Mouse (Mus musculus): ENCODE data around the gene Gm45213.

Gm45213 gene

DNA sequence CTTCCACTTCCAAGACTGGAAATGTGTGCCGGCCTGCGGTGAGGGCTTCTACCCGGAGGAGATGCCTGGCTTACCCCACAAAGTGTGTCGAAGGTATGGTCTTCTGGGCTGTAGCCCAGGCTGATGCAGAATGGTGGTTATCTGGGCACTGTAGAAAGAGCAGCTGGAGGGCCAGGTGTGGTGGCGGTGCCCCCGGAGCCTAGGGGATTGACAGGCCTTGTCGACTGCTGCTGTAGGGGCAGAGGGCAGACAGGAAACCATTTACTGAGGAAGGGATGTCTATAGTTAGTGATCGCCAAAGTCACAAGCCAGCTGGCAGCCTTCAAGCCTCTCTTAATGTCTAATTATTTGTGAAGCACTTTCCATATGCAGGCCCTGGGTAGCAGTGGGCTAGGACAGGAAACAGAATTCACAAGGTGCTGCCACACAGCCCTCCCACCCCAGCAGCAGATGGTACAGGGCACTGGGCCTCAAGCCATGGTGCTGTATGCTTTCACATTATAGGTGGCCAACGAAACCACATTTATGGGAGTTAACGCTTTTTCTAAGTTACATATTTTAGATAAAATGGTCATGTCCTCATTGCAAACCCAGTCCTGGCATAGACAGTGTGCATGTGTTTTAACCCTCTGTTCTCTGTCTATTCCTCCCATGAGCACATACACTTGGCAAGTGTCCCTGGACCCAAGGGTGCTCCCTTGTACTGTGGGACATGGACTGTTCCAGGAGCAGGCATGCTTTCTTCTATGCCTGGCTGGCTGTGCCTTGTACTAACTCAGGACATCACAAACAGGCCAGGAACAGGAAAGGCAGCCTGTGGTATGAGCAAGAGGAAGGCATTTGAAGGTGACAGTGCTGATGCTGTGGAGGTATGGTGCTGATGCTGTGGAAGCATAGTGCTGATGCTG, at the start of gene Gm45213:
TSS of gene Gm45213 (plus strand) at position 51 of the 908 bp plus-strand sequence.
- DNase-seq (ENCODE audit: low read depth, low spot score) = peak; percentile 93

DNA sequence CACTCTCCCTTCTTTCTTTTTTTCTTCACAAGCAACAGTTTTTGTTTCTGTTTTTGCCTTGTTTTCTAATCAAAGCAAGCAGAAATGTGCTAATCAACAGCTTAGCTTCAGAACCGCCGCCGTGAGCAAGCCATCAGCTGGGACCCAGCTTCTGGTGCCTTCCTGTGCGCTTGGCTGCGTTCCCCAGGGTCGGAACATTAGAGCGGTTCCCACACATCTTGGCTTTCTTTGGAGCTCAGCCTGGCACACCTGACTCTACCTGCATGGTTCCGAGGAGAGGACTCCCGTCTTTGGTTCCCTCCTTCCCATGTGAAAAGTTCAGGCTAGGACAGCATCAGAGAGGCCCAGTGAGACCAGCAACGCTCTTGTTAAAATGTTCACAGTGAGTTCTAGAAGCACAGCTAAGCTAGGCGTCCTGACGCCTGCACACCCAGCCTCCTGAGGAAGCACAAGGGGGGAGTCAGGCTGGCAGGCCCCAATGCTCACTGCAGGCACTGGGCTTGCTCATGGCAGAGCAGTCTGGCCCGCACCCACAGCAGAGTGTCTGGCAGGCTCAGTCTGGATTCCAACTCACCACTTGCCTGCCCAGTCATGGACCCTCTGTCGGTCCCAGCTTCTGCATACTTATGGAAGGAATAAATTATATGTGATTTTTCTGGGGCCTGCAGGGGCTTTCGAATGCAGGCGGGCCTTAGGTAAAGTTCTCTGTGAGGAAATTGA, 42.2 kb upstream of the Gm45213 start:
- DNase-seq (ENCODE audit: low read depth, low spot score) = peak; percentile 41

DNA sequence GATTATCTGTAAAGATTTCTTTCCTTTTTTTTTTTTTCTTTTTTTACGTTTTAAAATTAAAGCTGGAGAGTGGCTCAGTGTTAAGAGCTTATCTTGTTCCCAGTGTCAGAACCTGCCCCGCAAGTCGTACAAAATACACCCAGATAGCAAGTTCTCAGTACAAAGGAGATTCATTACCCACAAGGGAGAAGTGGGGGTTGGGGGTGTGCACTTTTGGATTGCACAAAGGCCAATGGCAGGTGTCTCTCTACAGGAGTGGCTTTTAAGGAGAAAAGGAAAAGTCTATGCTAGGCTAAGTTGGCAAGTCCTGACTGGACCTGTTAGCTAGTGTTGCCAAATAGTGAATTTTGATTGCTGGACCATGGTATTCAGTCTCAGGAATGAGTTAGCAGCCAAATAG, 41.6 kb upstream of the Gm45213 start:
- no peak for DNase-seq (ENCODE audit: low read depth, low spot score)

DNA sequence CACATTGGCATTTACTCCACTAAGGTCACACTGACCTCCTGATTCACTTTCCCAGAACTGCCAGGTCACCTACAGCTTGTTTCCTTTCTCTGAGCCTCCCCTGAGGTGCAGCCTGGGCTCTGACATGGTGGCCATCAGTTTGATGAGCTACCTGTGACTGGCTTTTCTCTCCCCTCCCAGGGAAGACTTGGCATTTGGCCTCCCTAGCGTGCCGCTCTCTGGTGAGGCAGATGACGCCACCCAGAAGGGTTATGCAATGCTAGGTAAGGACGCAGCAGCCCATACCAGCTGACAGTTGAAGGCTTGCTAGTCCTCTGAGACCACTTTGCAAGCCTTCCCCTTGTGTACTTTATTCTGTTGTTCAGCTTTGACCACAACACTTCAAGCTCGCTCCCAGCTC, 40.0 kb upstream of the Gm45213 start:
- no peak for DNase-seq (ENCODE audit: low read depth, low spot score)

DNA sequence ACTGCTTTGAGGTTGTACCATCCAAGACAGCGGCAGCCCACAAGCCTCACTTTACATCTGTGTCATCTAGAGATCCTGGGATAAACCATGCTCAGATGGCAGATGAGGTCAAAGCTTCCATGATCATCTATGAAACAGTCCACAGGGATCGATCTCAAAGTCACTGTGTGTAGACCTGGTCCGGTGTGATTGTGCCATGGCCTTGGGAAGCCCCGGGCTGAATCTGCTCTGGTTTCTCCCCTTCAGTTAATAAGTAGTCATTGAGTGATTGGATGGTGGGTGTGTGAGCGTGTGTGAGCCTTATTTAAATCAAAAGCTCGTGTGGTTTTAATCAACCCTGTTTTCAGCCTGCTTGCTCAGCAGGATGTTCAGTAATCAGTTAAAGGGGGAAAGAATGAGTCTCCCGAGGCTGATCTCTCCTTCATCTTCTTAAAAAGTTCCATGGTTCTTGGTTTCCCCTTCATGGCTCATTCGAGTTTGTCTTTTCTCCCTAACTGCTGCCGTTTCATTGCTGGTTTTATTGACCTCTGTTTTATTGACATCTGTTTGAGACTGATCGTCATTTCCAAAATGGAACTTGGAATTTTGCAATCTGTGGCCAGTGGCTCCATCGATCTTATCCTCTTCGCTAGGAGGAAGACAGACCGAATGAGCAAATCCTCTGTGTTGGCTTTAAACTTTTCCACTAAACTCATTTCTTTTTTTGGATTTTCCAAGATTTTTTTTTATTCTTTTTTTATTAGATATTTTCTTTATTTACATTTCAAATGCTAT, 39.4 kb upstream of the Gm45213 start:
- DNase-seq (ENCODE audit: low read depth, low spot score) = no peak

DNA sequence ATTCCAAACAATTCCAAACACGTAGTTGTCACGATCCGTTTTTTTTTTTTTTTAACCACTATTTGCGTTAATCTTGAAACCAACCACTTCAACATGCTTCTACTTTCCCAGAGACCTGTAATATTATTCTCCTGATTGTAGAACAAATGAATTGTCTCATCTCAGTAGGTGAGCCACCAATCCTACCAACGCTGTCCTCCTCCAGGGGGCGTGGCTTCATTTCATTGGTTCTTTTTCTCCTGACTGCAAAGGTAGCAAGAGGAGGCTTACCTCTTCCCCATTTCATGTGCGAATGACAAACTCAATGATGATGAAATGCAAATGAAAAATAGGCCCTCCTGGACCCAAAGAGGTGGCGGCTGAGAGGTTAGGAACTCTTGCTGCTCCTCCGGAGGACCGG, 38.3 kb upstream of the Gm45213 start:
- no peak for DNase-seq (ENCODE audit: low read depth, low spot score)

DNA sequence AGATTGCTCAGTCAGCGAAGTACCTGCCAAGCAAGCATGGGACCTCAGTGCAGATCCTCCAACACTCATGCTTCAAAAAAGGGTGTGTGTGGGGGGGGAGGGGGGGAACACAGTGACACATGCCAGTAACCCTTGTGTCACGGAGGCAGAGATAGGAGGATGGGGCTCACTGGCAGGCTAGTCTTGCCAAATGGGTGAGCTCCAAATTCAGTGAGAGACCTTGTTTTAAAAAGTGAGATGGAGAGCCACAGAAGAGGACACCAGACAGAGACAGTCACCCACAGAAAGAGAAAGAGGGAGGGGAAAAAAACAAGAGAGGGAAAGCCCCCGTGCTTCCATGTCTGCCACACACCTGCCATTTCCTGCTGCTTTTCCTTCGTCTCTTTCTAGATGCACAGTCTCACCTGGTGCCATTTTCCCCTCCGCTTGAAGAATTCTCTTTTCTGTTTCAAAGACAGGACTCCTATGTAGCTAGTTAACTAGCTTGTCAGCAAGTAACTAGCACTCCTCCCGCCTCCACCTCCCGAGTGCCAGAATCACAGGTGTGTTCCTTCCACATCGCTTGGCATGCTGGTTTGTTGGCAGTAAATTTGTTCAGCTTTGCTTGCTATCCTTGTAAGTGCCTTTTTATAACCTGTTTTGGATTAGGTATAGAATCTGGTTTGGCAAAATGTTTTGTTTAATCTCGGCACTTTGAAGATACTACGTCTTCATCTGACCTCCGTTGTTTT, 35.1 kb upstream of the Gm45213 start:
- DNase-seq (ENCODE audit: low read depth, low spot score) = peak; percentile 97

DNA sequence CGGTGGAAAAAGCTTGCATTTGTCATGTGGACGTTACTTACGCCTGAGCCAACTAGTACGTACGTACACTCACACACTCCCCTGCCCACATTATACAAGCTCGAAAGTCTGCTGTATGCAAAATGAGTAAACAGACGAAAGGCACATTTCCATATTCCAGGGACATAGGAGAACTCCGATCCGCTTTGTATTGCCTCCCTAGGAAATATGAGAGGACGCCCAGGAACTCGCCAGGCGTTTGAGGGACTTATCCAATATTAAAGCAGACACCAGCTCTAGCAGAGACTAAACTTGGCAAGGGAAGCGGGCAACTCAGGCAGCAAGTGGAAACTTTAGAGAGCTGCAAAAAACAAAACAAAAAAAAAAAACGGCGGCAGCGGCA, 34.5 kb upstream of the Gm45213 start:
- no peak for DNase-seq (ENCODE audit: low read depth, low spot score)

DNA sequence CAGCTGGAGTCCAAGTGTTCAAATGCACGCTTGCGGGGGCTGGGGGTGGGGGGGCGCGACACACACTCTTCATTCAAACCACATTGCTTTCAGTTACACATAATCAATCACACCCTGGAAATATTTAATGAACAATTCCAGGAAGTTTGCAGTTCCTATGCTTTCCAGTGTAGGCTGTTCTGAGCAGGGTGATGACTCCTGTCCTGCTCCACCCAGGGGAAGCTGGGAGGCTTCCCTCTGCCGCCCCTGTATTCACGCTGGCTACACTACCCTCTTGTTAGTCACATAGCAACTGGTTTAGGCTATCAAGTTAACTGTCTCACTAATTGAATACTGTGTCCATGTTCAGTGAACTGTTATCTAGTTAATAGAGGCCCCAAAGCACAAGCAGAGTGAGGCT, 32.9 kb upstream of the Gm45213 start:
- DNase-seq (ENCODE audit: low read depth, low spot score) = no peak

DNA sequence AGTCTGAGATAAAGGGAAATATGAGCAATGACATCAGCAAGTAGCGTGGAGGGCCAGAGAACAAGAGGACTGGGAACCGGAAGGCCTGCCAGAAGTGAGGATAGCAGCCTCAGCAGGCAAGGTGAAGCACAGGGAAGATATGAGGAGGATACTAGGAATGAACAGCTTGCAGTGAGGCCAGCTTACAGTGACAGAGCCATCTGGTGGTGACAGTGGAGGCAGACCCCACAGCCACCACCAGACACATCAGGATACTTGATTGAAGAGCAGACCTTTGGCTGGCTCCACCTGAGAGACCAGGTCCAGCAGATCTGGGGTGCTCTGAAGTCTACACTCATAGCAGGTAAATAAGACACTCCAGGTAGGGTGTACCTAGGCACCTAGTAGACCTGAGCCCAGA, 15.7 kb upstream of the Gm45213 start:
- DNase-seq (ENCODE audit: low read depth, low spot score) = peak; percentile 72

DNA sequence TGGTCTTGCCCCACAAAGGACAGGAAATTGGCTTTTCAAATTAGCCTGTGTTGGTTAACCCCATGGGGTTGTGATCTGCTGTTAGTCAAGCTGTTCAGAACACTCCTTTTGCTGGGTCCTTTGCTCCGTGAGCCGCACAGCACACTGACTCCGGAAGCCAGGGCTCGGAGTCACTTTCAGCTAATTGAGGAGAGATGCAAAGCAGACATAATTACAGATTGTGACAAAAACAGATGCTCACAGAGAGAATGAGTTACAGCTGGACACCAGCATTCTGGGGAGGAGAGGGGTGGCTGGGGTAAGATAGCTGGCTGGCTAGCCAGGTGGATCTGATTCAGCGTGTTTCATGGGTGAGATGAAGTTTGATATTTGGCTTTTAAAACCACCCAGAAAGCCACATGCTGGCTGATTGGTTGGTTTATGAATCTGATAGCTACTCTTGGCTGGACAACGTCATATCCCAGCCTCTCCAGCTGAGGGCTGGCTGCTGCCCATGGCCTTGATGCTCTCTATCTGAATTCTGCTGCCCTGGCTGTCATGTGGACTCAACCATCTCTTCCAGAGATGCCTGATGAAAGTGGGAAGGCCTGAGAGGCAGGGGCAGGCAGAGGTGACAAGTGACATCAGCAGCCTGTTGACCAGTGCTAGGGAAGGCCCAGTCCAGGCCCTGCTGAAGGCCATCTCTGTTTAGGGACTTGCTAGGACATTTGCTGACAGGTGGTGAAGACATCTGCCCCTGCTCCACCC, 14.5 kb upstream of the Gm45213 start:
- peak; percentile 55 for DNase-seq (ENCODE audit: low read depth, low spot score)

DNA sequence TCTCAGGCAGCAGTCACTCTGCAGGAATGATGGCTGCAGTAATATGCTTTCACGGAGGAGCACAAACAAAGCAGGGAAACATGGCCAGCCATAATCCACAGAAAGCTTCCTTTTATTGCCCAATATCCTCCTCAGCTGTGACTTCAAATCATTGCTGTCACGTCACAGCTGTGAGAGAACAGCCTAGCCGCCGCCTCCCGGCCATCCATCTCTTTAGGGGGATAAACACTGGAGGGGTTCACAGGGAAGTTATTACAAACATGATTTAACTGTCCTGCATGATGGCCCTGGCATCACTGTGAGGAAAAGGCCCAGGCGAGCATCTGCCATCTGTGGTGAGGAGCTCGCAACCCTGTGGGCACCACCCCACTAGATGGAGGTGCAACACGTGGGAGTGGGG, 6.6 kb upstream of the Gm45213 start:
- DNase-seq (ENCODE audit: low read depth, low spot score) = no peak

DNA sequence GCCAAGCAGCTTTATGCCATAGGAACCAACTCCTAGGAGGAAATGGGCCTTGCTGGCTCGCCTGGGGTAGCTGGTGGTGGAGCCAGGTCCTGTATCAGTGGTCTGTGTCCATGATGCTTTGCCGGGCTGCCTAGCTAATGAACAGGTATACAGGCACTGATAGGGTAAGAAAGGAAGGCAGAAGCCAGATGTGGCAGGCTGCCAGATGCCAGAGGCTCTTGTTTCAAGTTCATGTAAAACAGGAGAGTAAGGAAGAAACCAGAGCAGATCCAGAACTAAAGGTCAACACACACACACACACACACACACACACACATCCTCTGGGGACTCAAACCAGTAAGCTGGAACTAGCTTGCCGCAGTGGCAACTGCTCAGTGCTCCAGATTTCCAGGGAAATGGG, 5.1 kb upstream of the Gm45213 start:
- DNase-seq (ENCODE audit: low read depth, low spot score) = no peak

DNA sequence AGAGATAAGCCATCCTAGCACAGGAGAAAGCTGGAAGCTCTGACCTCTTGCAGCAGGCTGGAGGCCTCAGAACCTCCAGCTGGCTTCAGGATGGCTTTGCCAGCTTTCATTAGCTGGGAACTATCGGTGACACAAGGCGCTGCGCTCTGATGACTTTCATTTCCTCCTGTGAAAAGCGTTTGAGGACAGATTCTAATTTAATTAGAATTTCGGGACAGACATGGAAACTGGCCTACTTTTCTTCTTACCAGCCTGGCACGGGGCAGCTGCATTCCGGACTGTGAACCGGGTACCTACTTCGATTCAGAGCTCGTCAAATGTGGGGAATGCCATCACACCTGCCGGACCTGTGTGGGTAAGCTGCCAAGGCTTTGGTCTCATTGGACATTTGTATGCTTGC, 4.7 kb upstream of the Gm45213 start:
- DNase-seq (ENCODE audit: low read depth, low spot score) = peak; percentile 91

DNA sequence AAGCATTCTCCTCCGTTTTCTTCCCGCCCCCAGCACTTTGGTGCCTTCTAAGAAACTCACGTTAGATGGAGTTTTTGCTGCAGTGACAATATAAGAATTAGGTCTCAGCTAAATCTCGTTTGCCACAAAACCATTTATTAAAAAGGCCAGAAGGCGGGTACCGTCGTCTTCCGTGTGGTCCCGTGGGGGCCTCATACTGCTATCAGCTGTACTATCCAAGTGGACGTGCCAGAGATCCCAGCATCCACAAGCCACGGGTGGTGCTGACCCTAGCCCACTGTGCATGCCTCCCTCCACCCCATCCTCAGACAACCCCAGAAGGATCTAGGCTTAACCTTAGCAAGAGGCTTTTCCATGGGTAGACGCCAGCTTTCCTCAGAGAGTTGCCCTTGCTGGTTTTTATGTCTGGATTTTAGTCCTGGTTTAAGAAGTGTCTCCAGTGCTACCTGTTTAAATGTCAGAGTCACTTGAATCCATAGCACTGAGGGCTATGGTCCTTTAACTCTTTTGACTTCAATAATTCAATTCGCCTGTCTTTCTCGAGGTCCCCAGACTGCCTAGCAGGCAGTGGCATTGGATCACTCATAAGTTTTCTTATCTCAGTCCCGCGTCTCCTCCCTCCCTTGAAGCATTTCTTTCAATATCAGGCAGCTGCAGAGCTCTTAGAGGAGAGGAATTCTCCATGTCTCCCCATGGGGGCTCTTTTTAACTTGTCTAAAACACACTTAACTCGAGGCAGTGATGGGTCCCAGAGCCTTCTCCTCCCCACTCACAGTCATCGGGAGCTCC, 3.2 kb upstream of the Gm45213 start:
- no peak for DNase-seq (ENCODE audit: low read depth, low spot score)

DNA sequence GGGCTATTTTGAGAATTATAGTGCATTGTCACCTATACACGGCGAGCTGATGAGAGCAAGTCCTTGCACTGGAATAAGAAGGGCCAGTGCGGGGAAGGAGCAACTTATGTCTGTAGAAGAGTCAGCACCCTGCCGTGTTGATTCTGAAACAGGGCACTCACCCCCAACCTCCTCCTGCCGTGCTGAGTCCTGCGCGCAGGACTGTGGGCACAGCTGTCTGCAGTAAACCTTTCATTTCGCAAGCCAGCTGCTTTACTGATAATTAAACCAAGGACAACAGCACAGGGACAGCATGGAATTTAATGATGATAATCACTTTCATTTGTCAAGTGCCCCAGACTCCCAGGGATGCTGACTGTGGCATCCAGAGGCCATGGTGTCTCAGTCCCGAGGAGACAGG, 1.2 kb downstream of the Gm45213 start:
- DNase-seq (ENCODE audit: low read depth, low spot score) = peak; percentile 13

DNA sequence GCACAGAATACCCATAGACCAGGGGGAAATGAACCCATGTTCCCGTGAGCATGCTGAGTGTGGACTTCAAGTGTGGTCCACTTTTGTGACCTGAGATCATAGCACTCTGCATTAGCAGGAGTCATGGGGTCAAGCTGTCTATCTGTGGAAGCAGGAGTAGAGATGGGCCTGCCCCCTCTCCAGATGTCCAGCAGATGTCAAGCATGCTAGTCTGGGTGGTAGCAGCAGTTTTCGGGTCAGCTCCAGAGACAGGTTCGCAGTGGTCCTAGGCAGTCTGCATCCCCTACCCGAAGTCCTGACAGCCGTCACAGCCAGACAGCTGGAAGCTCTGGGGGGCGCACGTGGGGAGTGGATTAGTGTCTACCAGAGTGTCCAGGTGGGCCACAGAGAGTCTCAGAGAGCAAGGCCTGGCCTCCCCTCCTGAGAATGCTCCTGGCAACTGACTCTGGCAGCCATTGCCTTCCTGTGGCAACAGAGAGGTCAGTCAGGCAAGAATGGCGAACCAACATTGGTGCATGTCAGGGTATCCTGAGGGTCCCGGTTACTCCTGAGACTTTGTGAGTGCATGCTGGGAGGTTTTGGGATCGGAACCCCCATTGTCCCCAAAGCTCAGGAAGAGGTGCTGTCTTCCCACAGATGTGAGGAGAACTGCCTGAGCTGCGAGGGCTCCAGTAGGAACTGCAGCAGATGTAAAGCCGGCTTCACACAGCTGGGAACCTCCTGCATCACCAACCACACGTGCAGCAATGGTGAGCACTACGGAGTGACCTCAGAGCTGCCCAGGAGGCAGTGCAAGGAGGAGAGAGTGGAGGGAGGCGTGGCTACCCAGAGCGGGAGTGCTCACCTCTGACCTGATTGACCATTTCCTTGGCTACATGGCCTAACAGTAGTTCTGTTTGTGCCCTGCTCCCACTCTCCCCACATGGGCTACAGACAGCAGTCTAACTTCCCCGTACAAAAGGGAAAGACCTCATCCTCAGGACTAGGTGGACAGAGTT, 3.8 kb downstream of the Gm45213 start:
- no peak for DNase-seq (ENCODE audit: low read depth, low spot score)

DNA sequence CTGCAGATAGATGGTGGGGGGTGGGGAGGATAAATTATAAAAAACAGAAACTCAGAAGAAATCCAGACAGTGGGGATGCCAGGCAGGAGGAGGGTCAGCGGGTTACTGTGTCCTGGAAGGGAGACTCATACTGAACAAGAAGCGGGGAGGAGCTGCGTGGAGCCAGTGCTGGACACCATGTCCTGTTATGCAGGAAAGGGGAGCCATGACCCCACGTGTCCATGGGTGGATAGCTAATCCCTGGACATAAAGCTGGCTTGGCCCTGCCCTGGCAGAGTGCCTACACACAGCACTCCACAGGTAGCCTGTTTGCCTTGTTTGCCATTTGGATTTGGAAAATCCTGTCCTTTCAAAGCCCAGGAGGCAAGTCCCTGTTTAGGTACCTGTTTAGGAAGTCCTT, 4.6 kb downstream of the Gm45213 start:
- DNase-seq (ENCODE audit: low read depth, low spot score) = no peak

Measured in brain, adult 2 months (tissue).